Mouse (Mus musculus) liver, postnatal 0 days (tissue): ENCODE measurements around the gene 1600002K03Rik. TPM values are rescaled to one million over a fixed set of nuclear protein-coding genes. Genes with fewer than 3 reads are reported as not detected.

Experiments
- ATAC-seq: fragments of 200-750 bp; cut with Nextera tagmentation; 2 replicates; pipeline ENCODE4 v1.8.0; 2017; ENCODE audit warnings: mild to moderate bottlenecking, moderate library complexity
- DNase-seq: peaks from one replicate; pipeline ENCODE4 v3.0.0-alpha.2; 2016
- H3K27ac ChIP-seq: fragments of 300-500 bp; sonication (generic); 2 replicates; pipeline ENCODE4 v1.5.1; 2014; ENCODE audit warnings: antibody characterized with exemption, moderate library complexity, mild to moderate bottlenecking, low read depth
- H3K27me3 ChIP-seq: fragments of 300-500 bp; sonication (generic); 2 replicates; pipeline ENCODE4 v1.6.1; 2014; ENCODE audit warnings: low read length, control low read depth, mixed read lengths; ENCODE audit not compliant: insufficient read depth
- H3K36me3 ChIP-seq: fragments of 300-500 bp; sonication (generic); replicated peaks from 2 replicates; pipeline ENCODE4 v1.6.1; 2014; ENCODE audit warnings: mild to moderate bottlenecking, control low read depth, low read length, moderate library complexity, mixed read lengths; ENCODE audit not compliant: insufficient read depth
- H3K4me1 ChIP-seq: fragments of 300-500 bp; sonication (generic); 2 replicates; pipeline ENCODE4 v1.6.1; 2014; ENCODE audit warnings: antibody characterized with exemption, mild to moderate bottlenecking, control low read depth; ENCODE audit not compliant: insufficient read depth
- H3K4me2 ChIP-seq: fragments of 300-500 bp; sonication (generic); 2 replicates; pipeline ENCODE4 v1.6.1; 2014; ENCODE audit warnings: low read depth, mild to moderate bottlenecking, low read length, moderate library complexity, mixed read lengths
- H3K4me3 ChIP-seq: fragments of 300-500 bp; sonication (generic); 2 replicates; pipeline ENCODE4 v1.5.1; 2014; ENCODE audit warnings: low read depth, low read length
- H3K9ac ChIP-seq: fragments of 300-500 bp; sonication (generic); replicated peaks from 2 replicates; pipeline ENCODE4 v1.6.1; 2014; ENCODE audit warnings: mild to moderate bottlenecking, moderate library complexity
- H3K9me3 ChIP-seq: fragments of 300-500 bp; sonication (generic); 2 replicates; pipeline ENCODE4 v1.6.1; 2016; ENCODE audit warnings: mild to moderate bottlenecking, control low read depth, low read length, mixed read lengths
- CTCF ChIP-seq: sonication (generic); IDR thresholded peaks from 2 replicates; pipeline ENCODE4 v1.5.1; 2016; ENCODE audit warnings: antibody characterized with exemption, low read depth
- EP300 ChIP-seq: IDR thresholded peaks from 2 replicates; pipeline ENCODE4 v1.6.1; 2016; ENCODE audit warnings: antibody characterized with exemption, low read depth, mild to moderate bottlenecking
- WGBS: fragments of 180-500 bp; shearing (Covaris S2); extraction: QIAGEN DNeasy Blood & Tissue Kit; methylation state at CpG from one replicate; pipeline ENCODE4 v1.1.7; 2014; ENCODE audit not compliant: insufficient replicate concordance; 5-methylcytosine and 5-hydroxymethylcytosine counted together
- polyA plus RNA-seq: library from polyadenylated mRNA; unstranded; fragments of >200 nt; fragmentation: Nextera tagmentation; extraction: Ambion mirVana; gene quantifications from 2 replicates; pipeline ENCODE4 v1.2.1, GENCODE M21; 2015

1600002K03Rik gene
- polyA plus RNA-seq, 1 experiment from 2014 or later: 6.8 TPM

DNA sequence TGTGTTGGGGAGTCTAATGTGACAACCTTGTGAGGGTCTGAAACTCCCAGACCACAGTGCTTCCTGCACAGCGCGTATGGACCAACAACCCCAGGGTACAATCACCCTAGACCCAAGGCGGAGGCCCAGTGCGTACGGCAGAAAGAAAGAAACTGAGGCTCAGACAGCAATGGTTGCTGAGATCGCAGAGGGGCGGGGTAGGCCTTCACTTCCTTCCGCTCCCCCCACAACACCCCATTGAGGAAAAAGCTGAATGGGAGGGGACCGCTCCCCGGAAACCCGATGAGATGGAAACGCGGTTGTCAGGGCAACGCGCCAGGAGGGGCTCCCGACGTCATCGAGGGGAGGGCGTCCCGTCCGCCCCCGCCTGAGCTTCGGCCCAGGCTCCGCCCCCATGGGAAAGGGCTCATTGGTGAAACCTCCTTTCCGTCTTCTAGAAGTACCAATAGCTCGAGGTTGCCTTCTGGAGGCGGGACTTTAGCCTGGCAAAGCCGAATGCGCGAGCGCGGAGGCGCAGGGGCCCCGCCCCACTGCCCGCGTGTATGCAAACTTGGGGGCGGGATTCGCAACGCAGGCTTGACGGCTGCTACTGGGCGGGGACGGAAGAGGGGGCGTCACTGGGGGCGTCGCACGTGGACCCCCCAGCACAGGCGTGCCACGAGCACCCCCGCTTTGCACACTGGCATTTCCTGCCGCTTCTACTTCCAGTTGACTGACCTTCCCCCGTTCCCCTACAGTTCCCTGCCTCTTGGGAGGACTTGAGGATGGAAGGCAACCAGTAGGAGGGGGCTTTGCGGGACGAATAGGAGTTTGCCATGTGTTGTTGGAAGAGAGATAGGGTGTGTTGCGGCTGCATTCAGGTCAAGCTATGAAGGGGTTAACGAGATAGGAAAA lies 12.9 kb upstream of the 1600002K03Rik start:
- Histone ChIP-seq H3K4me2 (peak overlapping the region; percentile 89), H3K27ac (peak overlapping the region; percentile 97), H3K4me3 (peak overlapping the region; percentile 58), H3K36me3 (peaks cover 29% of the 10 kb centered on the region), H3K4me1 (peaks cover 83% of the 10 kb centered on the region), H3K9ac (peak overlapping the region; percentile 53; the same call in 1 of the 2 replicates), H3K9me3 (no peaks in the 10 kb centered on the region), H3K27me3 (no peaks in the 10 kb centered on the region)
- whole genome bisulfite sequencing: under 1% methylated on average over 55 of the region's 55 CpGs
- ATAC-seq: peak; percentile 82
- TF ChIP-seq CTCF (0 out of 2 replicates have a peak, but pooled peaks have one; percentile 3), EP300 (no peak)
- peak; percentile 98 for DNase-seq

DNA sequence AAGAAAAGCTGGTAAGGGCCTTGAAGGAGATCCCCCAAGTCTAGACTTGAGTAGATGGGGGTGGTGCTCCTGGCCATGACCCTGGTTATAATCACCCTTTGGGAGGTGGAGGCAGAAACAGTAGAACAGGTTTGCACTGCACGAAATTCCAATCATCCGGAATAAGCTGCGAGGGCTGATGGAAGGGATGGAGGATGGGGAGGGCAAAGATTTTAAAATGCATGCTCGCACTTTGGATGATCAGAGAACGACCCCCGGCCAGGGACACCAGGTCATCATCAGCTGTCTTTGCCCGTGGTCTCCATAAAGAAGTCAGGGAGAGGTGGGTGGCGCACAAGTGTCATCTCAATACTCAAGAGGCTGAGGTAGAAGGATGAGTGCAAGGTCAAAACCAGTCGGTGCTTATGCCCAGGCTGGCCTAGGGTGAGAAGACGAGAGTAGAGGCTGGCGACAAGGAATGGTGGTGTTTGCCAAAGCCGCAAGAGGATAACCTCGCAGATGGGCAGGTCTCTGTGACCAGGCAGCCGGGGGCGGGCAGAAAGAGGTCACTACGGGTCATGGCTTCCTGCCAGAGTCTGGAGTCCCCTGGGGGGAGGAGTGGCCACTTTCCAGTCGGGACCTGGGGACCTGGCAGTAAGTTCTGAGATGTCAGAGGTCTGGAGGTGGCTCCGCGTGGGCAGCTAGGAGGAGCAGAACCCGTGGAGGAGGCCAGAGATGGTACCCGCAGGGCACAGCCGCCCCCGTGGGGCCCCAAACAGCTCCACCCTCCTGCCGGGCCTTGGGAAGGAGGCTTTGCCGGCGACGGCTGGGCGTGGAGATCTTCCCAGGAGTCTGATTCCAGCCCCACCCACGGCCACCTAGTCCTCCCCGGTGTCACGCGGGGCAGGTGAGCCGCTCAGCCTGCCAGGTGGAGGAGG lies 12.0 kb upstream of the 1600002K03Rik start:
- Histone ChIP-seq H3K4me1 (peaks cover 84% of the 10 kb centered on the region), H3K9me3 (no peaks in the 10 kb centered on the region)
- ATAC-seq: peak; percentile 37

DNA sequence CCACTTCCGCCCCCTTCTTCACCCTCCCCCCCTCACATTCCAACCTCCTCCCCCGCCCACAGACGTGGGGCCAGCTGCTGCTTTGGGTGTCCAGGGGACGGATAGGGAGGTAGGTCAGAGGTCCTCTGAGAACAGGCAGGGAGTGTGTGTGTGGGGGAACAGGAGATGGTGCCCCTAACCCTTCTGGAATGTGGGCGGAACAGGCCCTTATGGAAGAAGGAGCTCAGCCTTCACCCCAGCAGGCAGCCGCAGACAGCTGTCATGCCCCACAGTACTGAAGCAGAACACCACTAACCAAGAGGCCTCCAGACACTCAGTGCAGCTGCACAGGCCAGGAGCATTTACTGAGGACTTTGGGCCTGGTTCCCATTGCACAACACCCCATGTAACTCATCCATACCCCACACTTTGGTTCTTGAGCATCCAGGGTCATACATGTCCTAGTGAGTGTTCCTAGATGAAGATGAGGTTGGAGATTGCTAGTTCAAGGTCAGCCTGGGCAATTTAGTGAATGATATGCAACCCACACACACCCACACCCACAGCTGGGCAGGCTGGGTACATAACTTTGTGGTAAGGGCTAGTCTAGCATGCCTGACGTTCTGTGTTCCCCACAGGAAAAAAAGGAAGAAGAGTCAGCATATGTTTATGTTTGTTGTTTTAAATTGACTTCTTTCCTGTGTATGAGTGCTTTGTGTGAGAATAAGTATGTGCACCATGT lies 11.1 kb upstream of the 1600002K03Rik start:
- H3K4me1 ChIP-seq: peaks cover 83% of the 10 kb centered on the region
- no peaks in the 10 kb centered on the region for H3K27me3 ChIP-seq
- WGBS: 23% methylated on average over 5 of the region's 7 CpGs
- no peak for TF ChIP-seq EP300
- no peak for TF ChIP-seq CTCF
- peak overlapping the region; percentile 97 for H3K27ac ChIP-seq
- peak overlapping the region; percentile 75 for H3K9ac ChIP-seq
- peak overlapping the region; percentile 58 for H3K4me3 ChIP-seq
- peaks cover 10% of the 10 kb centered on the region for H3K36me3 ChIP-seq
- DNase-seq (peak; percentile 62), ATAC-seq (peak; percentile 9; the same call in 1 of the 2 replicates)
- H3K4me2 ChIP-seq: peak overlapping the region; percentile 89
- H3K9me3 ChIP-seq: no peaks in the 10 kb centered on the region

More for the DNA sequence above, 12.0 kb upstream of the 1600002K03Rik start:
- 2% methylated on average over 31 of the region's 33 CpGs for WGBS
- DNase-seq: peak; percentile 92
- Histone ChIP-seq H3K27me3 (no peaks in the 10 kb centered on the region), H3K4me3 (peak overlapping the region; percentile 58), H3K36me3 (peaks cover 20% of the 10 kb centered on the region), H3K4me2 (peak overlapping the region; percentile 89), H3K27ac (peak overlapping the region; percentile 97), H3K9ac (peak overlapping the region; percentile 75)
- peak; percentile 14; the same call in 1 of the 2 replicates for TF ChIP-seq EP300
- no peak; the same call in 1 of the 2 replicates for TF ChIP-seq CTCF

DNA sequence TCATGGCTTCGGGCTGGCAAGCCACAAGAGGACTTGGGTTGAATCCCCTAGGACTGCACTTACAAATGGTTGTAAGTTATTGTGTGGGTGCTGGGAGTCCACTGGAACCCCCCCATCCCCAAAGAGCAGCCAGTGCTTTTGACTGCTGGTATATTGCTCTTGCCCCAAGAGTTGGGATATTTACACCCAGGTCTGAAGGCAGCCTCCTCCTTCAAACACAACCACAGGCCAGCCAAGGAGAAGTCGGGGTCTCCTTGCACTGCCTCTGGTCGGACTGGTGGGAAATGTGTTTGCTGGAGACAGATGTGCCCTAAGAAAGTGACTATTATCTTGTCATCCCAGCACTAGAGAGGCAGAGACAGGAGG lies 10.5 kb upstream of the 1600002K03Rik start:
- H3K9ac ChIP-seq: peak overlapping the region; percentile 6; the same call in 1 of the 2 replicates
- no peaks in the 10 kb centered on the region for H3K27me3 ChIP-seq
- H3K4me3 ChIP-seq: no peak overlapping the region
- TF ChIP-seq CTCF (no peak), EP300 (no peak)
- no peaks in the 10 kb centered on the region for H3K9me3 ChIP-seq
- H3K36me3 ChIP-seq: peaks cover 5% of the 10 kb centered on the region
- WGBS: 71% methylated on average over 3 of the region's 3 CpGs
- peak overlapping the region; percentile 97 for H3K27ac ChIP-seq
- H3K4me1 ChIP-seq: peaks cover 87% of the 10 kb centered on the region
- ATAC-seq (no peak), DNase-seq (no peak)
- peak overlapping the region; percentile 89; the same call in 1 of the 2 replicates for H3K4me2 ChIP-seq

DNA sequence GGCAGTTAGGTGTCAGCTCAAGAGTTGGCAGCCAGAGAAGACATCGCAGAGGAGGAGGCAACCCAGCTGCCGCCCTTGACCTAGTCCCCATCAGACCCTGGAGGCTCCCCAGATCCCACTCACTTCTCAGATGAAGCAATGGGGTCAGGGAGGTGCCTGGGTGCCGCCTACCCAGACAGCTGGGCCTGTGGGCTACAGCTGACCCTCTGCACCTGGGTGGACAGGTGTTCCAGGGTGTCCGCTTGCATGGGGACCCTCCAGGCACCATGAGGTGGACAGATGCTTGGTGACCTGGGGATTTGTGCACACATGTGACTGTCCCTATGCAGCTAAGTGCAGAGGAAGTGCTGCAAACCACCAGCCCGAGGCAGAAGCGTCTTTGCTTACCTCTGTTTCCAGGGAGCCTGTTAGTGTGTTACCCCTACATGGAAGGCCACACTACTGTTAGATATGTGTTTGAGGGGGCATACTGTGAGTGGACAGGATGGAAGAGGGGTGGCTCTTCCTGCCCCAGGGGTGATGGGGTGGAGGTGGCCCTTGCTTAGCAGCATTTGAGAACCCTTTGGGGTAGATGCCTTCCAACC lies 9.9 kb upstream of the 1600002K03Rik start:
- Histone ChIP-seq H3K9me3 (no peaks in the 10 kb centered on the region), H3K4me1 (peaks cover 83% of the 10 kb centered on the region), H3K4me3 (no peak overlapping the region), H3K4me2 (no peak overlapping the region), H3K27ac (peak overlapping the region; percentile 97), H3K27me3 (no peaks in the 10 kb centered on the region), H3K36me3 (no peaks in the 10 kb centered on the region), H3K9ac (0 out of 2 replicates have a peak overlapping the region, but pooled peaks have one; percentile 3)
- 60% methylated on average over 6 of the region's 6 CpGs for WGBS
- ATAC-seq (no peak), DNase-seq (no peak)
- no peak for TF ChIP-seq CTCF
- no peak for TF ChIP-seq EP300
